Mouse (Mus musculus): Measurements from ENCODE around the gene Vmn1r135. TPM values are rescaled to one million over a fixed set of nuclear protein-coding genes. Genes with fewer than 3 reads are reported as not detected.
"Not testable (repeated sequence)": the region's sequence is repeated elsewhere in the genome, so short reads cannot be mapped to it uniquely, and the experiment has no call there.

The Vmn1r135 gene
- not detected in 2 replicates for polyA plus RNA-seq (2014; fragmentation: Nextera tagmentation; extraction: Ambion mirVana)

- not testable (repeated sequence) for H3K4me1 ChIP-seq (ENCODE audit: control insufficient read depth, insufficient read depth, low read length); H3K36me3 ChIP-seq (ENCODE audit: control insufficient read depth, insufficient read depth, low read length); H3K27ac ChIP-seq (ENCODE audit: low read length); H3K4me2 ChIP-seq (replicated peaks; ENCODE audit: low read depth, low read length); H3K27me3 ChIP-seq (ENCODE audit: control insufficient read depth, insufficient read depth, low read length); H3K9ac ChIP-seq (replicated peaks; ENCODE audit: low read depth, low read length); H3K9me3 ChIP-seq (ENCODE audit: control insufficient read depth, low read depth, low read length); ATAC-seq (ENCODE audit: insufficient number of reproducible peaks, insufficient read depth, low FRiP score, low read depth); H3K4me3 ChIP-seq (ENCODE audit: low read depth, low read length)
- no CpG with 5 or more reads among the region's 1 CpGs for WGBS
Observed at GRCm38 (mm10) chr7:21832051-21832450, at the start of gene Vmn1r135. TSS of gene Vmn1r135 (plus strand) at chr7:21832351.

GRCm38 (mm10) chr7:21796628-21797027 lies 35.5 kb upstream of the Vmn1r135 start, which contains the start of gene Gm4177:
TSS of gene Gm4177 (minus strand) at chr7:21796728.
- H3K9me3 ChIP-seq (ENCODE audit: control insufficient read depth, low read depth, low read length); ATAC-seq (ENCODE audit: insufficient number of reproducible peaks, insufficient read depth, low FRiP score, low read depth); H3K4me3 ChIP-seq (ENCODE audit: low read depth, low read length); H3K4me2 ChIP-seq (replicated peaks; ENCODE audit: low read depth, low read length); H3K4me1 ChIP-seq (ENCODE audit: control insufficient read depth, insufficient read depth, low read length); H3K9ac ChIP-seq (replicated peaks; ENCODE audit: low read depth, low read length); H3K36me3 ChIP-seq (ENCODE audit: control insufficient read depth, insufficient read depth, low read length); H3K27ac ChIP-seq (ENCODE audit: low read length); H3K27me3 ChIP-seq (ENCODE audit: control insufficient read depth, insufficient read depth, low read length): not testable (repeated sequence)
- WGBS = no CpG with 5 or more reads among the region's 3 CpGs

GRCm38 (mm10) chr7:21844167-21844566 lies 12.0 kb downstream of the Vmn1r135 start, which contains the start of gene Gm5725:
TSS of gene Gm5725 (minus strand) at chr7:21844267.
- not testable (repeated sequence) for H3K36me3 ChIP-seq (ENCODE audit: control insufficient read depth, insufficient read depth, low read length); H3K27ac ChIP-seq (ENCODE audit: low read length); H3K9ac ChIP-seq (replicated peaks; ENCODE audit: low read depth, low read length); H3K4me1 ChIP-seq (ENCODE audit: control insufficient read depth, insufficient read depth, low read length); H3K4me2 ChIP-seq (replicated peaks; ENCODE audit: low read depth, low read length); H3K9me3 ChIP-seq (ENCODE audit: control insufficient read depth, low read depth, low read length); H3K27me3 ChIP-seq (ENCODE audit: control insufficient read depth, insufficient read depth, low read length); ATAC-seq (ENCODE audit: insufficient number of reproducible peaks, insufficient read depth, low FRiP score, low read depth); H3K4me3 ChIP-seq (ENCODE audit: low read depth, low read length)
- WGBS = no CpG with 5 or more reads among the region's 1 CpGs

Other genes starting within 250 kb of the Vmn1r135 start
- gene Vmn1r132, start 218.3 kb upstream of the Vmn1r135 start, polyA plus RNA-seq (2014; fragmentation: Nextera tagmentation; extraction: Ambion mirVana) = not detected in 2 replicates
- not detected in 2 replicates for gene Gm4175, start 70.9 kb upstream of the Vmn1r135 start, polyA plus RNA-seq (2014; fragmentation: Nextera tagmentation; extraction: Ambion mirVana)
- gene Gm4177, start 35.6 kb upstream of the Vmn1r135 start, polyA plus RNA-seq (2014; fragmentation: Nextera tagmentation; extraction: Ambion mirVana) = not detected in 2 replicates
- not detected in 2 replicates for gene Gm5725, start 11.9 kb downstream of the Vmn1r135 start, polyA plus RNA-seq (2014; fragmentation: Nextera tagmentation; extraction: Ambion mirVana)
- not detected in 2 replicates for gene Gm5891, start 88.9 kb downstream of the Vmn1r135 start, polyA plus RNA-seq (2014; fragmentation: Nextera tagmentation; extraction: Ambion mirVana)
- not detected in 2 replicates for gene Vmn1r137, start 162.2 kb downstream of the Vmn1r135 start, polyA plus RNA-seq (2014; fragmentation: Nextera tagmentation; extraction: Ambion mirVana)
- gene Vmn1r138, start 196.5 kb downstream of the Vmn1r135 start, polyA plus RNA-seq (2014; fragmentation: Nextera tagmentation; extraction: Ambion mirVana) = not detected in 2 replicates
- not detected in 2 replicates for gene Gm6176, start 224.0 kb downstream of the Vmn1r135 start, polyA plus RNA-seq (2014; fragmentation: Nextera tagmentation; extraction: Ambion mirVana)
- gene Vmn1r139, start 236.7 kb downstream of the Vmn1r135 start, polyA plus RNA-seq (2014; fragmentation: Nextera tagmentation; extraction: Ambion mirVana) = not detected in 2 replicates

Measured in stomach, embryonic 14.5 days (tissue).